Mouse (Mus musculus) adrenal gland, adult (tissue): ENCODE data around the gene Exoc6b.

Experiments used
- DNase-seq, 2 experiments: peaks; one replicate each; pipeline ENCODE4 v3.0.0; 2022 to 2023; ENCODE audit warnings: low spot score in 1 of 2; ENCODE audit not compliant: inconsistent age in 2 of 2

Gene Exoc6b

GRCm38 (mm10) chr6:84742227-84742626 is 327.1 kb downstream of the Exoc6b start:
- no peak for DNase-seq

GRCm38 (mm10) chr6:84736942-84737341 is 332.4 kb downstream of the Exoc6b start:
- peak; percentile 55 to 83 for DNase-seq

- DNase-seq, result peak in 1 of 2 experiments; percentile 41
Observed at GRCm38 (mm10) chr6:84726876-84727275, 342.4 kb downstream of the Exoc6b start.

DNA sequence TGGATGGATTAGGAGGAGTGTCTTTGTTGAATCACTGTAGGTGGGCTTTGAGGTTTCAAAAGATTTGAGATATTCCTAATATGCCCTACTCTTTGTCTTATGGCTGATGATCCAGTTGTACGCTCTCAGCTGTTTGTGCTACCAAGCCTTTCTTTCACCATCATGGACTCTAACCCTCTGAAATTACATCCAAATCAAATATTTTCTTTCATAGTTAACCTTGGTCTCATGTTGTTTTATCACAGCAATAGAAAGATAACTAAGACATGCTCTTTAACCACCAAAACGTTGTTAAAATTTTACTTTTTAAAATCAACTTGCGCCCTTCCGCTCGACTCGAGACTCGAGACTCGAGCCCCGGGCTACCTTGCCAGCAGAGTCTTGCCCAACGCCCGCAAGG is 356.1 kb downstream of the Exoc6b start:
- DNase-seq, result no peak

DNA sequence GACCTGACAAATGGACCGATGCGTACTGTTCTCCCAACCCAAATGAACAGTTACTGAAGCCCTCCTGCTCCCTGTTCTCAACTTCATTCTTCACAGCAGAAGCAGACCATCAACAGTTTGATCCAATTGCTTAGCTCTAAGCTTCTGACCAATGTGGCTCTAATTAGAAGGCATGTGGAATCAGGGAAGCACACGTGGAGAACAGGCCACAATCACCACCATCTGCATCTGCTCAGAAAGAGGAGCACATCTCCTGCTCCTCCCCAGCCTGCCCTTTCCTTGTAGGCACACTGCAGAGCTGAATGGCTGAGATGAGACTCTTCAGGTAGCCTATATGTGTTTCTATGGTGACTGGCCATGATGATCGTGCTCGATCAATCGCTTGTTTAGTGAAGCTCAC is 358.5 kb downstream of the Exoc6b start:
- no peak for DNase-seq

GRCm38 (mm10) chr6:84708631-84709030 is 360.7 kb downstream of the Exoc6b start:
- no peak for DNase-seq

DNA sequence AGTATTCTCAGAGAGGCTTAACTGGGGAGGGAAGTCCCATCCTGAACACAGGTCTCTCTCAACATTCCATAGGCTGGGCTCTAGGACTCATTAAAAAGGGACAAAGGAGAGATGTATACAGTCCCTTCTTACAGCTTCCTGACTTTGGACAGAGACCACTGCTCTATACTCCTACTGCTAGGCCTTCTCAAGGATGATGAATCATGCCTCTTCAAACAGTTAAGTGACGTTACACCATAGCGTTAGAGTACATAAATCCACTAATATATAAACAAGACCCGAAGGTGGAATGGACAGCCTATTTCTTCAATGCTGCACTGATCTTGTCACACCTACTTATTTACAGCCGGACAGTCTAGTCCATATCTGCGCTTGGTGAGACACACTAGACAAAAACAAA is 369.7 kb downstream of the Exoc6b start:
- no peak for DNase-seq

- DNase-seq, result no peak
Observed at GRCm38 (mm10) chr6:84698288-84698673, 371.0 kb downstream of the Exoc6b start.

- peak; percentile 75 to 83 for DNase-seq
Observed at GRCm38 (mm10) chr6:84697474-84698287, 371.6 kb downstream of the Exoc6b start.

GRCm38 (mm10) chr6:84693844-84694243 is 375.5 kb downstream of the Exoc6b start:
- no peak for DNase-seq

GRCm38 (mm10) chr6:84693204-84693603 is 376.1 kb downstream of the Exoc6b start:
- no peak for DNase-seq

DNA sequence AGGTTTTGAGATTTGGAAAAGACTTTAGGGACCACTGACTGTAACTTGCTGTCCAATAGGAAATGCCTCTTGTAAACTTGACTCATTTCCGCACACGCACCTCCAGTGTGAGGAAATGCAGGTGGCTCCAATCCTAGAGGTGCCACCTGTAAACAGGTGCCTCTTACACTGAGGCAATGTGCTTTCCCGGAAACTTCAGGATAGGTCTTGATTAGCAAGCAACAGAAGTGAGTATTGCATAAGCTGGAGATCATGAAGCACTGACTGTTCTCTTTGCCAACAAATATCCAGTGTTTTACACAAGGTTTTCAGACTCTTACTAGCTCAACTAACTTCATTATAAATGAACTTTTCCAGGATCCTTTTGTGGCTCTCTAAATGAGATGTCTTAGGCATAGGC is 377.4 kb downstream of the Exoc6b start:
- no peak for DNase-seq

DNA sequence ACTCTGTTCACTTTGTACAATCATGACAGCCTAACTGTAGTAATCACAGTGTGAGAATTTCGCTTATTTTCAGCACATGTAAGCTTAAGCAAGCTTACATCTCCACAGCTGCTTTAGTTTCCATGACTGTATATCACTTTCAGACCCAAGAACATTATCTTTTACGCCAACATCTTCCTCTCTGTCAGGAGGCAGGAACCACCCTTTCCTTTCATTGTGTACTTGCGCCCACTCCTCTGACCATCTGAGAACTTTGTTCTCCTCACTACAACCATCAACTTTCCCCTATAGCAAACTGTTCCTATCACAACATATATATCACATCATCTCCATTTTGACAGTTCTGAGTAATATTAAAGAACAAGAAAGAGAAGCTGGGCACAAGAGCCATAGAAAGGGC is 391.5 kb downstream of the Exoc6b start:
- no peak for DNase-seq

DNA sequence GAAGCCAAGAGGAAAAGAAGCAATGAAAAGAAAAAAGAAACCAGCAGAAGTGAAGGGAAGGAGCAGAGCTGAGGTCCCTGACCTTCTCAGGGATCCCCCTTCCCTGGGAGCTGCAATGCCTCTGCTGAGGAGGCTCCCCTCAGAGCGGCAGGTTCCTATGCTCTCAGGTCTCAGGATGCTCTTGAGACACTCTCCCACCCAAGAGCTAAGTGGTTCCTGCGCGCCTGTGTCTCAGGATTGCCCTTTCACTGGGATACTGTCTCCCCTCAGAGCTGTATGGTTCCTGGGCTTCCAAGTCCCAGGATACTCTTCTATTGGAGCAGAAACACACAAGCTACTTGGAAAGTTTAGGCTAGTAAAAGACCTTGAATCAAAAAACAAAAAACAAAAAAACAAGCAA is 394.4 kb downstream of the Exoc6b start:
- DNase-seq, result no peak

DNA sequence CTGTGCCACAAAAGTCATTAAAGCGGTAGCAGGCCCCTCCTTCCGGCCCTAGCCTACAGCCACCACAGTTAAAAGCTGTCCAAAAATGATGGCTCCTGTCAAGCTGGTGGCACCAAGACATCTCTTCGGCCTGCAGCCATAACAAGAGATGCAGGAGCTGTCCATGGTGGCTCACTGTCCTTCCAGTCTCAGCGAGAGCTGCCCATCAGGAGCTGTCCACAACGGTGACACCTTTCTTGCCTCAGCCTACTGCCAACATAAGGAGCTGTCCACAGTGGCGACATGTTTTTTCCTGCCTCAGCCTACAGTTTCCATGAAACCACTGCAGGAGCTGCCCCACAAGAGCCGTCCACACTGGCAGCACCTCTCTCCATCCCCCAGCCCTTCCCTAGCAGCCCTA is 395.2 kb downstream of the Exoc6b start:
- DNase-seq, result peak in 1 of 2 experiments; percentile 45

- DNase-seq, result no peak
Observed at GRCm38 (mm10) chr6:84661451-84662112, 407.7 kb downstream of the Exoc6b start.

DNA sequence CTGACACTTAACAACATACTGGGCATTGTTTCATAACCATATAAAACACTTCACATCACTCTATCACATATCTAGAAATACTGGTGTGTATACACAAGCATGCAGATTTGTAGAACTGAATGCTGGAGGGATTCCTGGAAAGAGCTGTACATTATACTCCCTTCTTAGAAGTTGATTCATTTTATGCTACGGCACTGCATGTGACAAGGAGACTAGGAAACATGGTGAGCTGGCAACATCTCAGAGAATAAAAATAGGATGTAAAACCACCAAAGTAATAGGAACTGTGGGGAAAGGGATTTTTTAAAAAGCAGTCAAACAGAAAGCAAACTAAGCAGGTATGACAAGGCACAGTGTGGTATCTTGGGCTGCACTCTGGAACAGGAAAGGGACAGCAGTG is 408.3 kb downstream of the Exoc6b start:
- no peak for DNase-seq

GRCm38 (mm10) chr6:84657091-84657490 is 412.2 kb downstream of the Exoc6b start:
- DNase-seq, result no peak

DNA sequence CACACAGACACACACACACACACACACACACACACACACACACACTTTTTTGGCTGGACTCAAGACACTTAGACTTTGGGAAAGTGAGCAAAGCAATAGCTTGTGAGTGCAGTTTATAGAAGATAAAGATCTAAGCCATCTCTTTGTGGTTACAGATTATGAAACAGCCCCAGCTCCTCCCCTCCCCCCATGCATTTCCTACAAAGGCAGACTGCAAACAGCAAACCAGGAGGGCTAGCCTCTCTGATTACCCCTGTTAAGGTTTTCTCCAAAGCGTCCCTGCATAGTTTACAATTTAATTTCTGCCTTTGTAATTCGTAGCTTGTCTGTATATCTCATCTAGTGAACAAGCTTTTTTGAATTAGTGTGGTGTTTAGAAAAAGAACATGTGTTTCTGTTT is 412.6 kb downstream of the Exoc6b start:
- DNase-seq, result peak; percentile 25 to 54

DNA sequence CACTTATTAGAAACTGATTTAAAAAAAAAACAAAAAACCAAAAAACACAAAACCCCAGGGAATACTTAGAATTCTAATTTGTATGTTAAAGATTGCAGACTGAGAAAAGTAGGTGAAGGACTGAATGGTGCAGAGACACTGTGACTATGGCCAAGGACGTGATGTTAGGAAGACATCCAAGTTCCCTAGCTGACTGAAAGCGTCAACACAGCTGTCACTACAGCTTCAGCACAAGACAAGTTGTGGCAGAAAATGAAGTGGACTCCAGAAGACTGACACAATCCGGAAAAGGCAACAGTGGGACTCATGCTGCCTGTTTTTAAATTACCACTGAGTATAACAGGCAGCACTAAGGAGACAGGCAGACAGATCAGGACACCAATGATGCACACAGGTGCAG is 417.4 kb downstream of the Exoc6b start:
- peak in 1 of 2 experiments; percentile 52 for DNase-seq

GRCm38 (mm10) chr6:84647197-84647596 is 422.1 kb downstream of the Exoc6b start:
- DNase-seq, result no peak

GRCm38 (mm10) chr6:84646696-84647095 is 422.6 kb downstream of the Exoc6b start:
- DNase-seq, result no peak

GRCm38 (mm10) chr6:84641062-84641431 is 428.3 kb downstream of the Exoc6b start:
- DNase-seq, result no peak
